Mouse (Mus musculus) c-Kit-negative CD71-positive TER-119-positive erythroid progenitor cells, embryonic 14.5 days (primary cell): ENCODE measurements around the gene Pigb.
"Not testable (repeated sequence)": the region's sequence is repeated elsewhere in the genome, so short reads cannot be mapped to it uniquely, and the experiment has no call there.

Source experiments
- DNase-seq: peaks from one replicate; pipeline ENCODE4 v3.0.0-alpha.2; 2013; ENCODE audit warnings: low read depth, low spot score

The Pigb gene

GRCm38 (mm10) chr9:73040080-73040479 lies at the start of gene Pigb:
TSS of gene Pigb (minus strand) at chr9:73040378.
- peak; percentile 19 for DNase-seq

- no peak for DNase-seq
Observed at GRCm38 (mm10) chr9:73089222-73089920, 49.2 kb upstream of the Pigb start.

- DNase-seq: no peak
Observed at GRCm38 (mm10) chr9:73087581-73087980, 47.4 kb upstream of the Pigb start.

- no peak for DNase-seq
Observed at GRCm38 (mm10) chr9:73087121-73087520, 46.9 kb upstream of the Pigb start.

GRCm38 (mm10) chr9:73085845-73086244 lies 45.7 kb upstream of the Pigb start:
- no peak for DNase-seq

- DNase-seq: no peak
Observed at GRCm38 (mm10) chr9:73083956-73084355, 43.8 kb upstream of the Pigb start.

GRCm38 (mm10) chr9:73082291-73083000 lies 42.3 kb upstream of the Pigb start:
- DNase-seq: no peak

- DNase-seq: no peak
Observed at GRCm38 (mm10) chr9:73079801-73080325, 39.7 kb upstream of the Pigb start.

- DNase-seq: not testable (repeated sequence)
Observed at GRCm38 (mm10) chr9:73079349-73079748, 39.2 kb upstream of the Pigb start.

- DNase-seq: no peak
Observed at GRCm38 (mm10) chr9:73073169-73073568, 33.0 kb upstream of the Pigb start.

GRCm38 (mm10) chr9:73072426-73072825 lies 32.2 kb upstream of the Pigb start:
- no peak for DNase-seq

GRCm38 (mm10) chr9:73070971-73071659 lies 30.9 kb upstream of the Pigb start:
- DNase-seq: no peak

GRCm38 (mm10) chr9:73068688-73069087 lies 28.5 kb upstream of the Pigb start:
- DNase-seq: no peak

GRCm38 (mm10) chr9:73068230-73068679 lies 28.1 kb upstream of the Pigb start:
- DNase-seq: no peak

GRCm38 (mm10) chr9:73067086-73067485 lies 26.9 kb upstream of the Pigb start:
- DNase-seq: no peak

GRCm38 (mm10) chr9:73063621-73064290 lies 23.6 kb upstream of the Pigb start:
- no peak for DNase-seq

- DNase-seq: no peak
Observed at GRCm38 (mm10) chr9:73059224-73059623, 19.0 kb upstream of the Pigb start.

- DNase-seq: no peak
Observed at GRCm38 (mm10) chr9:73055441-73055911, 15.3 kb upstream of the Pigb start.

- DNase-seq: no peak
Observed at GRCm38 (mm10) chr9:73050606-73051005, 10.4 kb upstream of the Pigb start.

- DNase-seq: no peak
Observed at GRCm38 (mm10) chr9:73049833-73050232, 9.7 kb upstream of the Pigb start.

- DNase-seq: no peak
Observed at GRCm38 (mm10) chr9:73048927-73049326, 8.7 kb upstream of the Pigb start.

- no peak for DNase-seq
Observed at GRCm38 (mm10) chr9:73047906-73048305, 7.7 kb upstream of the Pigb start.
